Mouse (Mus musculus): ENCODE measurements around the gene Adamts16.
A peak's percentile ranks its signal among the peaks of the same experiment; 100 is the strongest.

Gene Adamts16

GRCm38 (mm10) chr13:70832593-70833138, 8.9 kb downstream of the Adamts16 start:
- no peak for DNase-seq (ENCODE audit: low read depth, low spot score)

- DNase-seq (ENCODE audit: low read depth, low spot score): no peak
Observed at GRCm38 (mm10) chr13:70831041-70831440, 10.6 kb downstream of the Adamts16 start.

DNA sequence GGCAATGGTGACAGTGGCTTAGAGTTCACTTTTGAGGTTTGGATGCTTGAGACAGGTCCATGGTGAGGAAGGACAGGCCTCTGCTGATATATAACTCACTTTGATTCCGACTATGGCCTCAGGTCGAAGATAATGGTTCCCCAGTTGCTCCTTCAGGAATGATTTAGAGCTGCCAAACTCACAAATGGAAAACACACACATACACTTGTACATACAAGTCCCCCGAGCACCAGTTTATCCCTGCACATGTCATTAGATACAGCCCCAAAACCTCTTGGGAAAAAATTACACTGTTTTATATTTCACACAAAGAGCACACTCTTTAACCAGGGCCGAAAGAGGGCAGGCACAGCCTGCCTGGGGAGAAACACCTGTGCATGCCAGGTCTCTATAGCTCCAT, 14.1 kb downstream of the Adamts16 start:
- DNase-seq (ENCODE audit: low read depth, low spot score): no peak

- no peak for DNase-seq (ENCODE audit: low read depth, low spot score)
Observed at GRCm38 (mm10) chr13:70825265-70825664, 16.3 kb downstream of the Adamts16 start.

GRCm38 (mm10) chr13:70823757-70824156, 17.9 kb downstream of the Adamts16 start:
- no peak for DNase-seq (ENCODE audit: low read depth, low spot score)

DNA sequence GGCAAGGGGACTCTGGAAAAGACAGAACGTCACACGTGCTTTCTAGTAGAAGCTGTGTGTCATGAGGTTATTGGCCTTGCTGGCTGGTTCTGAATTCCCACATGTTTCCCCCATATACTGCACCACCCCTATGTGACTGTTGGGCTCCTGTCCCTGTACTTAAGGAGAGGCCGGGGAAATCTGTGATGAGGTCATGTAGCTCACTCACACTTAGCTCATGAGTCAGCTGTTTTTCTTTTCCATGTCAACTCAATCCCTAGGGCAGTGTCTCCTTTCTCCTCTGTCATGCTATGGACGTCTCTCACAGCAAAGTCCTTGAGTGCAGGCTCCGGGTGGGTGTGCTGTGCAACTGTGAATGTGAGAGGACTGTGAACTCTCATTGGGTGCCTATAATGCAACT, 22.6 kb downstream of the Adamts16 start:
- no peak for DNase-seq (ENCODE audit: low read depth, low spot score)

DNA sequence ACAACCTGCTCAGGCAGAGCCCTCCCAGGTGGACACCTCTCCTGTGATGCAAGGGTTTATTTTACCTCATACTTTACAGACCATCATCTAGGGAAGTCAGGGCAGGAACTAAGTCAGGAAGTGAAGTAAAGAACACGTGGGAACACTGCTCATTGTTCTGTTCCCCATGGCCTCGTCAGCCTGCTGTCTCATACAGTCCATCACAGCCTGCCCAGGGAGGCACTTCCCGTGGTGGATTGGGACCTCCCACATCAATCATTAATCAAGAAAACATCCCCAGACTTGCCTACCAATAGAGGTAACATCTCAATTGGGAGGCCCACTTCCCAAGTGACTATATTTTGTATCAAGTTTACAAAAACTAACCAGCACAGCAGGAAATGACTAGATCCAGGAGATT, 27.2 kb downstream of the Adamts16 start:
- DNase-seq (ENCODE audit: low read depth, low spot score): no peak

- DNase-seq (ENCODE audit: low read depth, low spot score): no peak
Observed at GRCm38 (mm10) chr13:70805506-70805905, 36.1 kb downstream of the Adamts16 start.

GRCm38 (mm10) chr13:70802849-70803248, 38.8 kb downstream of the Adamts16 start:
- no peak for DNase-seq (ENCODE audit: low read depth, low spot score)

DNA sequence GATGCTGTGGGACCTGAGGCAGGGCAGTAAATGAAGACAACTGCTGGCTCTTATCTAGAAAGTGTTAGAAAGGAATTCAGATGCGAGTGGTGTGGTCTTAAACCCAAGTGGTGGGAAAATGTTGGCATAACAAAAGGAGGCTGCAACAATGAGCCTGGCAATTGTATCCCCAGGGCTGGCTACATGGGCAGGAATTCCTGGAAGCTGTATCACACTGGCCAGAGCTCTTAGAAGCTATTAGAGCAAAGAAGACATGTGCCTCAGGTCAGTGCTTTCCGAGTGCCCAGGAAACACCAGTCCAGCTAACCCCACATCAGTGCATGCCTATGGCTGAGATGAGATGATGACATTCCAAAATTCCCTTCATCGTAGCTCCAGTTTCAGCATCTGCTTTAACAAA, 42.3 kb downstream of the Adamts16 start:
- no peak for DNase-seq (ENCODE audit: low read depth, low spot score)

DNA sequence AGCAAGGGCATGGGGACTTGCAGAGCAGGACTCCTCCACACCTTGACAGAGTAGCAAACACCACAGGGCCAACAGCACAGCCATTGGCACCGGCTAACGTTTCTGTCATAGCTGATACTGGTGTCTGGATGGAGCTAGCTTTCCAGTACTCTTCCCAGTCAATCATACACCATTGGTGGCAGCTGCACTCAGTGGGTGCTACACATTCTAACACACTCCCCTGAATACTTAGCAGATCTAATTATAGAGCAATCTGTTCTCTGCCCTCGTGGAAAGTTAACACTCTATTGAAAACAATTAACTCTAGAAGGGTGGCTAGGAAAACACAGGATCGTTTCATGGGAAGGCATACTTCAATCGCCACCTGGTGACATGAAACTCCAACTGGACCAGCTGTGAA, 43.2 kb downstream of the Adamts16 start:
- DNase-seq (ENCODE audit: low read depth, low spot score): no peak

DNA sequence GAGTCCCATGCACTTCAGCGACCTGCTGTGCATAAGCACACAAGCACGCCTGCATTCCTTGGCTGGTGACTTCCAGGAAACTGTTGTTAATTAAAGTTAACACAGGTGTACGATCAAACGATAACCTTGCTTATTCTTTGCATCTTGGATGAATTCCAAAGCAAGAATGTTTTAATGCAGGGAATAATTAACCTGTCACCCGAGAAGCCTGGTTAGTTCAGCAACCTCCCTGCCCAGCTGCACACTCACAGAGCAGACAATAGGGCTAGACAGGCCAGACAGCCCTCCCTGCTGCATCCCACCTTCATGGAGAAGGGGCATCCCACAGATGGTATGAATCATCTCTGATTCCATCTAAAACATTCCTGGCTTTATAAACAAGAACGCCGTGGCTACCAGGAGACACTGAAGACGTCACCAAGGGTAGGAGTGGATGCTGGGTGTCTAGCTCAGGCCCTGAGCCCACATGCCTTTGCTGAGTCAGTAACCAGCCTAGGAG, 47.5 kb downstream of the Adamts16 start:
- DNase-seq (ENCODE audit: low read depth, low spot score): no peak

GRCm38 (mm10) chr13:70793660-70794059, 48.0 kb downstream of the Adamts16 start:
- no peak for DNase-seq (ENCODE audit: low read depth, low spot score)

GRCm38 (mm10) chr13:70792950-70793349, 48.7 kb downstream of the Adamts16 start:
- DNase-seq (ENCODE audit: low read depth, low spot score): no peak

- DNase-seq (ENCODE audit: low read depth, low spot score): no peak
Observed at GRCm38 (mm10) chr13:70789806-70790205, 51.8 kb downstream of the Adamts16 start.

DNA sequence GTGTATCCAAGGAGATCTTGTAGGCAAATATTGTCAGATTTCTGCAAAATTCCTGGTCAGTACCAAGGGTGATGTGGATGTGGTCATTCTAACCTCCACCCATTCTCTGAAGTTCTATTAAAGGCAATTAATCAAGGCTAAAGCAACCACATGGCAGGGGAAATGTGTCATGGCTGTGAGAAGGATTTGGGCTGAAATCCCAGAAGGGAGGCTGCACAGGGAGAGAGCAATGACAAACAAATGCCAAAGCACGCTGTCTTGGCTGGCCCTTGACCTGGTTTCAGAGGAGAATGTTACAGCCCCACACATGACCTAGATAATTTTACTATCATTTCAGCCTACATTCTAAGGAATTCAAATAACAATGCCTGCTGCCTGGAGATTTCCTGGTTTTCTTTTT, 52.6 kb downstream of the Adamts16 start:
- DNase-seq (ENCODE audit: low read depth, low spot score): no peak

DNA sequence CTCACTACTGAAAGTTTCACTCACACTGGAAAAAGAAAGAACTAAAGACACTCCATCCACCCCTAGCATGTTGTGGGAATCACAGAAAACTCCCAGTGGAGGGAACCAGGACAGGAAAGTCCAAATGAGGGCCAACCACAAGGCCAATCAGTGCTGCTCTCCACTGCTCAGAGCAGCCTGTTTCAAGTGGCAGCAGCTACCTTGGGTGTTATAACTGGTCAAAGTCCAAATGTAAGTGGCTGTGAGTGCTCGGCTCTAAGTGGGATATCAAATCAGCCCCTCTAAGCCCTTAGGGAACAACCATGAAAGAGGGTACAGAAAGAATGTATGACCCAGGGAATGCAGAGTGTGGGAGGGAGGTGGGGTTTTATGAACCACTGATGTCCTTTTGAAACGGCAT, 56.5 kb downstream of the Adamts16 start:
- DNase-seq (ENCODE audit: low read depth, low spot score): no peak

GRCm38 (mm10) chr13:70784126-70784525, 57.5 kb downstream of the Adamts16 start:
- DNase-seq (ENCODE audit: low read depth, low spot score): no peak

- DNase-seq (ENCODE audit: low read depth, low spot score): no peak
Observed at GRCm38 (mm10) chr13:70779781-70780180, 61.8 kb downstream of the Adamts16 start.

DNA sequence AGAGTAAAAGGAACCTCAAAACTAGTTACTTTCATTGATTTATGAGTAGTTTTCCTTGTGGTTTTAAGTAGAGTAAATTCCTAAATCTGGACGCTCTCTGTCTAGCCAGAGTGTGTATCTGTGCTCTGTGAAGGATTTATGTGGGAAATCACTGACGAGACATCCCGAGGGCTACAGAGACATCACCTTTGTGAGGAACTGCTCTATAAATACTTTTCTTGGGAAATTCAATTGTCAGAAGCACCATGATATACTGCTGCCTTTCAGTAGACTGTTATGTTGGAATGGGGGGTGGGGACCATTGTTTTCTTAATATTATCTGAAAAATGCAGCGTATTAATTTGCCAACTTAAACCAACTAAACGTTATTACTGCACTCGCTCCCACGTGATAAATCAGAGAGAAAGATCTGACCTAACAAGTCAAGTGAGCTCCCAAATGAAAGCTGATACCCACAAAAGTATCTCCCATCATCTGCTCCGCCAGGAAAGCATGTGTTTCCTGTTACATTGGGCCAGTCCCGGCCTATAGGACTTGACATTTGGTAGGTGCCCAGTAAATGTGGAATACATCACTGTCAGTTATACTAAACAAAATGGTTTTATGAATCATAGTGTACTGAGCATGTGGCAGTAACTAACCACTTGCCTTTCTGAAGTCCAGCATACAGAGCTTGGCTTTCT, 62.6 kb downstream of the Adamts16 start:
- no peak for DNase-seq (ENCODE audit: low read depth, low spot score)

DNA sequence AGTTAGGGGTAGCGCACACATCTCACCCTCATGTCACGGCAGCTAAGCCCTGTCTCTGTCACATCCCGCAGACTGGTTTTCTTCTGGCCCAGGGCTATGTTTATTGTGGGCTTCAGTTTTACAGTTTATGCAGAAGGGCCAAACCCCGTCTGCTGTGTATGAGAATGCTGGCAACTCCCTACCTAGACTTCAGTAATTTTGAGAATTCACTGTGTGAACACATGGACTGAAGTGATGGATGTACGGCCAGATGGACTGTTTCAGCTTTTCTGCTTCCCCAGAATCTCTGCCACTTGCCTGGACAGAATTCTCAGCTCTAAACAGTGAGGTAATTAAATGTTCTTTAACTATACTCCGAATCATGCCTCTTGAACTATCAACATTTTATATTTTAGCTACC, 70.5 kb downstream of the Adamts16 start:
- DNase-seq (ENCODE audit: low read depth, low spot score): no peak

- no peak for DNase-seq (ENCODE audit: low read depth, low spot score)
Observed at GRCm38 (mm10) chr13:70769156-70769555, 72.5 kb downstream of the Adamts16 start.

GRCm38 (mm10) chr13:70767462-70767861, 74.1 kb downstream of the Adamts16 start:
- DNase-seq (ENCODE audit: low read depth, low spot score): peak; percentile 8

- DNase-seq (ENCODE audit: low read depth, low spot score): no peak
Observed at GRCm38 (mm10) chr13:70764682-70765081, 76.9 kb downstream of the Adamts16 start.
